Mouse (Mus musculus): Measurements from ENCODE around the gene Gm11939. TPM values are rescaled to one million over a fixed set of nuclear protein-coding genes. Genes with fewer than 3 reads are reported as not detected.
"Not testable (repeated sequence)": the region's sequence is repeated elsewhere in the genome, so short reads cannot be mapped to it uniquely, and the experiment has no call there.

Gene Gm11939
- polyA plus RNA-seq (2012; rRNA removed) = not detected in 2 replicates

GRCm38 (mm10) chr11:99559366-99559765 is at the start of gene Gm11939:
Gm11939 (minus strand) TSS chr11:99559466.
- no peak for DNase-seq (ENCODE audit: low spot score)

GRCm38 (mm10) chr11:99603208-99603607 is 43.9 kb upstream of the Gm11939 start, which contains the start of gene Gm11938:
Gm11938 (minus strand) TSS chr11:99603308.
- not testable (repeated sequence) for DNase-seq (ENCODE audit: low spot score)

GRCm38 (mm10) chr11:99597742-99598141 is 38.5 kb upstream of the Gm11939 start, which contains the start of gene Krtap9-3:
Krtap9-3 (minus strand) TSS chr11:99598105.
- not testable (repeated sequence) for DNase-seq (ENCODE audit: low spot score)

GRCm38 (mm10) chr11:99590981-99591380 is 31.7 kb upstream of the Gm11939 start, which contains the start of gene Krtap1-3:
Krtap1-3 (minus strand) TSS chr11:99591339.
- DNase-seq (ENCODE audit: low spot score) = no peak

DNA sequence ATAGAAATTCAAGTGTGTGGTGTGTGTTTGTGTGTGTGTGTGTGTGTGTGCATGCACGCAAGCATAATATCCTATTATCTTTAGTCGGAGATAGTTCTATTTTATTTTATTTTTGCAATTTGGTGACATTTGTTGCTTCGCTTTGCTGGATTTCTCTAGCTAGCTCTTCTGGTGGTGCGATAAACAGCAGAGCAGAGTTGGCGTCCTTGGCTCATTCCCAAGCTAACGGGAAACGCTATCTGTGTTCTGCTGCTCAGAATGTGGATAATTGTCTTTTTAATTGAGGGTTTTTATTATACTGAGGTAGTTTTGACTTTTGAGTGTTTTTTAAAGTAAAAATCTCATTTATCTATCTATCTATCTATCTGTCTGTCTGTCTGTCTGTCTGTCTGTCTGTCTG is 25.8 kb upstream of the Gm11939 start:
- DNase-seq (ENCODE audit: low spot score) = no peak

DNA sequence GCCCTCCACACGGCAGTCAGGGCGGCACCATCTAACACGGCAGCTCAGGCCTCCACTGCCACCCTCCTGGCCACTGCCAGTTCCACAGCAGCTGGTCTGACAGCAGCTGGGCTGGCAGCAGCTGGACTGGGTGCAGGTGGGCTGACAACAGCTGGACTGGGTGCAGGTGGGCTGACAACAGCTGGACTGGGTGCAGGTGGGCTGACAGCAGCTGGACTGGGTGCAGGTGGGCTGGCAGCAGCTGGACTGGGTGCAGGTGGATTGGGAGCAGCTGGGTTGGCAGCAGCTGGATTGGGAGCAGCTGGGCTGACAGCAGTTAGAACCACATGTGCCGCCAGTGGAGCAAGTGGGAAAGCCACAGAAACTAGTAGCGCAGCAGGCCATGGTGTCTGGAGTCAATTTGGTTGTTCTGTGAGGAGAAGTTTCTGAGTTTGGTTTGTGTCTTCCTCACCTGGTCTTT is 24.0 kb upstream of the Gm11939 start, which contains the start of gene Krtap1-4:
TSS of gene Krtap1-4 (minus strand) at position 410 of the 460 bp plus-strand sequence.
- no peak for DNase-seq (ENCODE audit: low spot score)

- DNase-seq (ENCODE audit: low spot score) = no peak
These were observed 22.3 kb upstream of the Gm11939 start for GRCm38 (mm10) chr11:99581564-99581963.

- DNase-seq (ENCODE audit: low spot score) = no peak
These were observed 21.8 kb upstream of the Gm11939 start for GRCm38 (mm10) chr11:99581051-99581450.

- DNase-seq (ENCODE audit: low spot score) = no peak
These were observed 21.4 kb upstream of the Gm11939 start, which contains the start of gene Krtap1-5 for GRCm38 (mm10) chr11:99580636-99581035. Krtap1-5 (minus strand) TSS chr11:99581016.

- peak; percentile 54 for DNase-seq (ENCODE audit: low spot score)
These were observed 14.8 kb upstream of the Gm11939 start for GRCm38 (mm10) chr11:99574106-99574505.

- DNase-seq (ENCODE audit: low spot score) = no peak
These were observed 13.9 kb upstream of the Gm11939 start for GRCm38 (mm10) chr11:99573164-99573563.

DNA sequence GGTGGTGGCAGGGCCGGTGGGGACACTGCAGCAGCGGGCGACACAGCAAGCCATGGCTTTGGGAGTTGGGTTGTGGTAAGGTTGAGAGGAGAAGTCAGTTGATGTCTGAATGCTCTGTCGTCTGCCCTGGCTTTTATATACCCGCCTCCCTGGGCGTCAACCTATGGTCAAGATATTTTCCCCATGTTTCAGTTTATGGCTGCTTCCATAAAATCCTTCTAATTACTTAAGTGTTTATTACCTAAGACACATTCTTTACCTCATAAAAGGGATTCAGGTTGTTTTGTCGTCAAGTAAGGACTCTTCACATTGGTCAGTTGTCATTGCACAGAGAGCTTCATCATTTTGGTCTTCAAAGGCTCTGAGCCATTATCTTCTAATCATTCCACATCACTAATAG is 7.3 kb upstream of the Gm11939 start, which contains the start of gene Krtap3-1:
TSS of gene Krtap3-1 (minus strand) at position 101 of the 400 bp plus-strand sequence.
- DNase-seq (ENCODE audit: low spot score) = no peak

GRCm38 (mm10) chr11:99562580-99562979 is 3.3 kb upstream of the Gm11939 start:
- no peak for DNase-seq (ENCODE audit: low spot score)

DNA sequence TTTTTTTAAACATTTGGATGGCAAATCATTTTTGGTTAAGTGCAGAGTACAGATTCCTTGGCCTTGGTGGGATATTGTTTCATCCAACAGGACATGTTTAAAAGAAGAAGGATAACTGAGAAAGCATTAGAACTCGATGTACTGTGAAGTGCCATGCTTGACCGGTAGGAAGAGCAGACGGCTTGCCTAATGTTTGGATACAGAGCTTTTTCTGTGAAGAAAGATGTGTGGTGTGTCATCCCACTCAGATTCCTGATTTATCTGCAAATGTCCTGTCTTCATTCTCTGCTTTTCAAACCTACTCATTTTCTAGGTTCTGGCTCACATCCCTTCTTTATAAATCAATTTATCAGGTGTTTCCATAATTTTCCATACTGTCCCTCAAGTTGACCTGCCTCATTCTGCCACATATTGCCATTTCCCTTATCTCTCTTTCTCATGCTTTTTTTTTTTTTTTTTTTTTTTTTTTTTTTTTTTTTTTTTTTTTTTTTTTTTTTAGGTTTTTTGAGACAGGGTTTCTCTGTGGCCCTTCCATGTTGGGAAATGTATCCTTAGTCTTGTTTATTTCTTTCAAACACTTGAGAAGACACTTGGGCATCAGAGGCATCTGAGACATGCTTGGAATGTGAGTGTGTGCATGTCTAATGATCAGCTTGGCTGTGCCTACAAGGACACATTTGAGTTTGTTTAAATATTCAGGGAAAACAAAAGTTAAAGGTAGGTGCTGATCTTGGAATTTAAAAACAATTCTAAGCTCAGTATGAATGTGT is 1.1 kb downstream of the Gm11939 start:
- no peak for DNase-seq (ENCODE audit: low spot score)

DNA sequence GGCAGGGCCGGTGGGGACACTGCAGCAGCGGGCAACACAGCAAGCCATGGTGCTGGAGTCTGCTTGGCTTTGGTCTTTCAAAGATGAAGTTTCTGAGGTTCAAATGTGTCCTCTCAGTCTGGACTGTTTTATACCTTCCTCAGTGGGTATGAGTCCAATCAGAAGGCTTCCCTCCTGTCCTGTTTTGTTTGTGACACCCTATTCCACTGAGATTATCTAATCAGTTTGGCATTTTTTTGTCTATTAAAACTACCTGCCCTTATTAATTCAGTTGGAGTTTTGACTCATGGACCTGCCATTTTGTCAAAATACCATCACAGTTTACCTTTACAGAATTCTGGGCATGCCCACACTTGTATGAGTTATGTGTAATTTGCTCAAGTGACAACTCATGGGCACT is 2.5 kb downstream of the Gm11939 start, which contains the start of gene Krtap3-2:
TSS of gene Krtap3-2 (minus strand) at position 101 of the 400 bp plus-strand sequence.
- DNase-seq (ENCODE audit: low spot score) = no peak

- DNase-seq (ENCODE audit: low spot score) = no peak
These were observed 3.1 kb downstream of the Gm11939 start for GRCm38 (mm10) chr11:99556195-99556594.

DNA sequence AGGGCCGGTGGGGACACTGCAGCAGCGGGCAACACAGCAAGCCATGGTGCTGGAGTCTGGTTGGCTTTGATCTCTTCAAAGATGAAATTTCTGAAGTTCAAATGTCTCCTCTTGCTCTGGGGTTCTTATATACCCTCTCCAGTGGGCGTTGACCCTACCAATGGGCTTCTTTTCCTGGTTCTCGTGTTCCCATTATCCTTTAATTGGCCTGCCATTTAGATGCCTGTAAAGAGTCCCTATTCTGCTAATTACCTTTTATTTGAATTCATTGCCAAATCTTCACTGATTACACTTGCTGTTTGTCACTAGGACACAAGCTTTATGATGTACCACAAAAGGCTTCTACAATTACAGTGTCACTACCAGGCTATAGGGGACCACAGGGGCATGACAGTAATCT is 8.5 kb downstream of the Gm11939 start, which contains the start of gene Krtap3-3:
TSS of gene Krtap3-3 (minus strand) at position 101 of the 400 bp plus-strand sequence.
- DNase-seq (ENCODE audit: low spot score) = no peak

- DNase-seq (ENCODE audit: low spot score) = no peak
These were observed 11.4 kb downstream of the Gm11939 start for GRCm38 (mm10) chr11:99547892-99548291.

GRCm38 (mm10) chr11:99539721-99540120 is 19.5 kb downstream of the Gm11939 start:
- DNase-seq (ENCODE audit: low spot score) = no peak

DNA sequence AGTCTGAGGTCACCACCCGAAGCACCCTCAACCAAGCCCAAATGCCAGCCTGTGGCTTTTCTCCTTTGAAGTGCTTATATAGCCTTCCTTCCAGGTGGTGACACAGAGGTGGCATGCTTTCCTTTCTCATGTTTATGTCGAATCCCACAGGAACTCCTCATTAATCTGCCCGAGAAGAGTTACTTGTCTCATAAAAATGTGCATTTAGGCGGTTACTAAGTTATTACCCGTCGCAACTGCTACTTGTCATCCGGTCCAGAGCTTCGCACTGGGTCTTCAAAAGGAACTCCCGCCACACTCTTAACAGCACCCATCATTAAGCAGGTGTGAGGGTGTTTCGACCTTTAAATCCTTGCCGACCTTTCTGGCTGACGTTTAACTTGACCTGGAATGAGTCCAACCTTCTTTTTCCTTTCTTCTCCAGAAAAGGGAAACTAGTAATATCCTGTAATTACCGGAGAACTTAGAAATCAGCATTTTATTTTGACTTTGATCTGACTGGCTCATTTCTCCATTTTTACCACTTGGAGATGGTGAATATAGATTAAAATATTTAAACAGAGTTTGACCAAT is 37.9 kb downstream of the Gm11939 start, which contains the start of gene Krt39:
TSS of gene Krt39 (minus strand) at position 51 of the 573 bp plus-strand sequence.
- no peak for DNase-seq (ENCODE audit: low spot score)

GRCm38 (mm10) chr11:99514098-99514497 is 45.2 kb downstream of the Gm11939 start:
- no peak for DNase-seq (ENCODE audit: low spot score)
